Mouse (Mus musculus) lung, embryonic 14.5 days (tissue): ENCODE results near the gene Timm13. TPM values are rescaled to one million over a fixed set of nuclear protein-coding genes. Genes with fewer than 3 reads are reported as not detected.

ENCODE experiments used
- ATAC-seq: fragments of 200-750 bp; cut with Nextera tagmentation; 2 replicates; pipeline ENCODE4 v1.8.0; 2017; ENCODE audit warnings: mild to moderate bottlenecking, moderate TSS enrichment, moderate library complexity; ENCODE audit not compliant: insufficient read depth
- DNase-seq: peaks from one replicate; pipeline ENCODE4 v3.0.0-alpha.2; 2015
- H3K27ac ChIP-seq: fragments of 300-500 bp; sonication (generic); 2 replicates; pipeline ENCODE4 v1.5.1; 2014; ENCODE audit warnings: low read depth, mild to moderate bottlenecking, moderate library complexity
- H3K27me3 ChIP-seq: fragments of 300-500 bp; sonication (generic); 2 replicates; pipeline ENCODE4 v1.6.1; 2014; ENCODE audit warnings: low read length, control low read depth; ENCODE audit not compliant: insufficient read depth
- H3K36me3 ChIP-seq: fragments of 300-500 bp; sonication (generic); 2 replicates; pipeline ENCODE4 v1.6.1; 2014; ENCODE audit warnings: control low read depth; ENCODE audit not compliant: insufficient read depth
- H3K4me1 ChIP-seq: fragments of 300-500 bp; sonication (generic); 2 replicates; pipeline ENCODE4 v1.6.1; 2014; ENCODE audit warnings: antibody characterized with exemption, control low read depth; ENCODE audit not compliant: insufficient read depth
- H3K4me2 ChIP-seq: fragments of 300-500 bp; sonication (generic); 2 replicates; pipeline ENCODE4 v1.6.1; 2014; ENCODE audit warnings: mild to moderate bottlenecking
- H3K4me3 ChIP-seq: fragments of 300-500 bp; sonication (generic); 2 replicates; pipeline ENCODE4 v1.5.1; 2014; ENCODE audit warnings: low read depth, low read length
- H3K9ac ChIP-seq: fragments of 300-500 bp; sonication (generic); 2 replicates; pipeline ENCODE4 v1.6.1; 2014
- H3K9me3 ChIP-seq: fragments of 300-500 bp; sonication (generic); 2 replicates; pipeline ENCODE4 v1.6.1; 2016; ENCODE audit warnings: low read depth, low read length, control low read depth
- CTCF ChIP-seq: IDR thresholded peaks from 2 replicates; pipeline ENCODE4 v1.5.1; 2016; ENCODE audit warnings: antibody characterized with exemption, low read depth
- WGBS: fragments of 180-500 bp; shearing (Covaris S2); extraction: QIAGEN DNeasy Blood & Tissue Kit; methylation state at CpG from one replicate; pipeline ENCODE4 v1.1.7; 2014; 5-methylcytosine and 5-hydroxymethylcytosine counted together
- polyA plus RNA-seq: library from polyadenylated mRNA; unstranded; fragments of >200 nt; fragmentation: Nextera tagmentation; extraction: Ambion mirVana; gene quantifications from 2 replicates; pipeline ENCODE4 v1.2.1, GENCODE M21; 2014

The Timm13 gene
- polyA plus RNA-seq, 1 experiment from 2014 or later = 321 TPM

DNA sequence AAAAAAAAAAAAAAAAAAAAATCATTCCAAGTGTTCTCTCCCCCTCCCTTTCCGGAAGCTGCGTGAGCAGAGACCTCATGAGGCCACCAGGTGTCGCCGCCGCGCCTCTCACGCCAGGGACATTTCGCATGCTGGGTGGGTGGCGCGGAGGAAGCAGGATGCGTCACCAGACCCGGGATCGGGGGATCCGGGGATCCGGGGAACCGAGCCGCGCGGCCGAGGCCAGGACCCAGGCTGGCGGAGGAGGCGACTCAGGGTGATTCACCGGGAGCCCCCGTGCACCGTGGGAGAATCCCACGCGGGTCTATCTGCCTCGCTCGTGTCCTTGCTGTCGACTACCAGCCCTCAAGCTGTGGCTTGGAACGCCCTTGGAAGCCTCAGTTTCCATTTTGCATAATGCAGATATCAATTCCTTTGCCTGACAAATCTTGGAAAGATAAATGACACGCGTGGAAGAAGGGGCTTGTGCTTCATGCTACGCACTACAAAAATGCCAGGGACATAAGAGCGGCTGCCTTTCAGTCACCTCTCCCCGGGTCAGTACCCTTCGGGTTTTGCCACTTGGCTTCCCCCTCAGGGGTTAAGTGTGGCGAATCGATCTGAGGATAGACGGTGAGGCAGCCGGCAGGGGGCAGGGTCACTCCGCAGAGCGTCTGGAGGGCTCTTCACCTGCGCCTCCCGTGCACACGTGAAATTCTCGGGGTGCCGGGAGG is 28.0 kb upstream of the Timm13 start:
- Histone ChIP-seq H3K9me3 (no peaks in the 10 kb centered on the region), H3K27ac (peak overlapping the region; percentile 95), H3K9ac (peak overlapping the region; percentile 62), H3K4me1 (peaks cover 31% of the 10 kb centered on the region), H3K4me3 (peak overlapping the region; percentile 50), H3K4me2 (peak overlapping the region; percentile 96), H3K36me3 (no peaks in the 10 kb centered on the region), H3K27me3 (peaks cover 36% of the 10 kb centered on the region)
- DNase-seq (peak; percentile 96), ATAC-seq (peak; percentile 28)
- under 1% methylated on average over 48 of the region's 48 CpGs for whole genome bisulfite sequencing
- peak; percentile 94 for TF ChIP-seq CTCF

DNA sequence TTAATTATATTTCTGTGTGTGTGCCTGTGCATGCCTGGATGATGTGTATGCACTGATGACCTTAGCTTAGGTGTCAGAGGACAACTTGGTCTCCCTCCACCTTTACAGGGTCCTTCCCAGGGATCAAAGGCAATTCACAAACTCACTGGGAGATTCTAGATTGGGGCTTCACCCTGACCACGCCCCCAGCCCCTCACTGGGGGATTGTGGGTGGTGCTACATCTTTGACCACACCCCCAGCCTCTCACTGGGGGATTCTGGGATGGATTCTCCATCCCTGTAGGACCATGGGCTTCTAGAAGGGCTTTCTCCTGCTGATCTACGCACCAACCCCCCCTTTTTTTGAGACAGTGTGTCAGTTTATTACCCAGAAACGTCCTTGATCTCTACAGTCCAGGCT is 24.7 kb upstream of the Timm13 start:
- Histone ChIP-seq H3K4me2 (no peak overlapping the region), H3K36me3 (no peaks in the 10 kb centered on the region), H3K4me1 (0 out of 2 replicates have a peak, but pooled peaks cover 6% of the 10 kb centered on the region), H3K4me3 (no peak overlapping the region), H3K9me3 (no peaks in the 10 kb centered on the region), H3K27ac (no peak overlapping the region), H3K27me3 (peaks cover 4% of the 10 kb centered on the region), H3K9ac (no peak overlapping the region)
- ATAC-seq (no peak), DNase-seq (no peak)
- WGBS = 45% methylated on average over 3 of the region's 3 CpGs
- no peak for TF ChIP-seq CTCF

DNA sequence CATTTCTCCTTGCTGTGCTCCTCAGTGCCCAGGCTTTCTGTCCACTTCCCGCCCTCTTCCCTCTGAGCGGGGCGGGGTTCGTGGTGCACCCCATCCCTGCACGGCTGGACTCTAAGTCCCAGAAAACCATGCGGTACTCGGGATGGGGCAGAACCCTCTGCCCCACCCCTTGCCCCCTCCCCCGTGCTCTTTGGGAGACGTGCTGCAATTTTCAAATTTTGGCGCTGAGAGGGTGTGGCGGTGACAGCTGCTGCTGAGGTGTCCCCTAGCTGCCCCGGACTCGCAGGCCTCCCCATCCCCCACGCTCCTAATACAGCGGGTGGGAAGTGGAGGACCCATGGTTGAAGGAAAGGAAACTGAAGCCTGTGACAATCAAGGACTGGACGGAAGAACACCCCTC is 21.2 kb upstream of the Timm13 start:
- peak; percentile 82 for DNase-seq
- Histone ChIP-seq H3K4me1 (0 out of 2 replicates have a peak, but pooled peaks cover 5% of the 10 kb centered on the region), H3K9me3 (no peaks in the 10 kb centered on the region), H3K4me2 (peak overlapping the region; percentile 67), H3K27ac (peak overlapping the region; percentile 62), H3K27me3 (no peaks in the 10 kb centered on the region), H3K36me3 (no peaks in the 10 kb centered on the region), H3K9ac (peak overlapping the region; percentile 49), H3K4me3 (peak overlapping the region; percentile 33)
- WGBS = 1% methylated on average over 16 of the region's 16 CpGs
- peak; percentile 61 for ATAC-seq
- TF ChIP-seq CTCF = no peak

DNA sequence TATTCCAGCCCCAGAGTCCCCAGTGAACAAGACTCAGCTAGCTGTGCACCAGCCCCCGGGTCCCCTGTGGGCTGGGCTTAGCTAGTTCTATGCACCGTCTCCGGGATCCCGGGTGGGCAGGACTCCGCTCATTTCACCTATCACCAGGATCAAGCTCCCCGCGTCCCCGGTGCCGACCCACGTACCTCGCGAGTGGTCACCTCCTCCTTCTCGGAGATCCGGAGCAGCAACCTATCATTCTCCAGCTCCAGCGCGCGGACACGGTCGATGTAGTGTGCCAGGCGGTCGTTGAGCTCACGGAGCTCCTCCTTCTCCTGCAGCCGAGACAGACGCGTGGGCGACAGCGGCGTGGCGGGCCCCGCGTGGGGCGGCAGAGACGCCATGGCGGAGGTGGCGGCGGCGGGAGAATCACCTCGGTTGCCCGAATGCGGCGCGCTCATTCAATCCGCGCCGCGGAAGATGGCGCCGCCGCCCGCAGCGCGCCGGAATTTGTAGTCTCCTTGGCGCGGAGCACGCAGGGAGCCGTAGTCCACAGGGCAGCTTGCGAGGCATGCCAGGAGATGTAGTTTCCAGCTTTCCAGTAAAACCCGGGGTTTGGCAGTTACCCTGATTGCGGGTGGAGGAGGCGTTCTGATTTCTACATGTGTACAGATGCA is 17.1 kb upstream of the Timm13 start, which contains the start of gene Lmnb2:
Gene Lmnb2 (minus strand): TSS at position 467 of the 656 bp plus-strand sequence.
- H3K4me3 ChIP-seq = peak within 1 kb of the TSS; percentile 78
- no peaks in the 10 kb centered on the region for H3K9me3 ChIP-seq
- H3K9ac ChIP-seq = peak within 1 kb of the TSS; percentile 86
- under 1% methylated on average over 61 of the region's 61 CpGs for WGBS
- DNase-seq = peak; percentile 91
- H3K36me3 ChIP-seq = peaks cover 22% of the 10 kb centered on the region; the same call in 1 of the 2 replicates
- ATAC-seq = peak; percentile 62; the same call in 1 of the 2 replicates
- peak within 1 kb of the TSS; percentile 69 for H3K27ac ChIP-seq
- peak within 1 kb of the TSS; percentile 95 for H3K4me2 ChIP-seq
- TF ChIP-seq CTCF = no peak
- H3K27me3 ChIP-seq = no peaks in the 10 kb centered on the region
- H3K4me1 ChIP-seq = 0 out of 2 replicates have a peak, but pooled peaks cover 5% of the 10 kb centered on the region

DNA sequence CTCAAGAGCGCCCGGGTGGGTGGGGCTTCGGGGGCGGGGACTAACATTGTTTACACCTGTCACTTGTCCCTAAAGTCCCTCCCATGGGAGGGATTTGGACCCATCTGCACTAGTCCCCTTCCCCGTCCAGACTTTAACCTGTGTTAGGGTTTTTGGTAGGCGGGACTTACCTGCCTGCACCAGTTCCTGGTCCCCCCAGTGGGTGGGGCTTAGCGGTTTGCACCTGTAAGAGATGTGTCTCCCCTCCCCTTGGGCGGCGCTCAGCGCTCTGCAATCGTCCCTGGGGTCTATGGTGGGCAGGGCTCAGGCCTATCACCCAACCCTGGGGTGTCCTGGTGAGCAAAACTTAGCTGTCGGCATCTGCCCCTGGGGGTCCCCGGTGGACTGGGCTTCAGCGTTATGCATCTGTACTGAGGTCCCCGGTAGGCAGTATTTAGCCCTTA is 16.6 kb upstream of the Timm13 start:
- no peak for TF ChIP-seq CTCF

DNA sequence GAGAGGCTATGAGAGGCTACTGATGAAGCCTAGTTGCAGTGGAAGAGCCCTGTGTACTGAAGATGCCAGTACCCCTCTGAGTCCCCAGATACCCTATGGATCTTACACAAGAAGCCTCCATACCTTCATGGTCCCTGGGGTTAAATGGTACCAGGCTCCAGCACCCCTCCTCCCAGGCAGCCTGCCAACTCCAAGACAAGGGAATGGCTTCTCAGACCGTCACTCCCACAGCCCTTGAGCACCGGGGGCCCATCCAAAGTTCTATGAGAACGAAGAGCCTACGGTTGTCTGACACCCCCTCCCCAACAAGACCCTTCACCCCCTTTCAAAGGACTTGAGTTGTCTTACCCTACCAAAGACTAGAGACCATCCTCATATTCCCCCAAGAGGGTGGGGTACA is 15.0 kb upstream of the Timm13 start:
- WGBS = 76% methylated on average over 4 of the region's 4 CpGs
- H3K27me3 ChIP-seq = no peaks in the 10 kb centered on the region
- TF ChIP-seq CTCF = no peak
- no peak for ATAC-seq
- DNase-seq = no peak
- H3K4me3 ChIP-seq = no peak overlapping the region
- no peak overlapping the region for H3K4me2 ChIP-seq
- no peak overlapping the region for H3K27ac ChIP-seq
- no peaks in the 10 kb centered on the region for H3K9me3 ChIP-seq
- H3K9ac ChIP-seq = no peak overlapping the region
- peaks cover 39% of the 10 kb centered on the region for H3K36me3 ChIP-seq
- no peaks in the 10 kb centered on the region for H3K4me1 ChIP-seq

More for the DNA sequence above, 16.6 kb upstream of the Timm13 start:
- Histone ChIP-seq H3K27me3 (no peaks in the 10 kb centered on the region), H3K27ac (peak overlapping the region; percentile 69), H3K4me1 (0 out of 2 replicates have a peak, but pooled peaks cover 2% of the 10 kb centered on the region), H3K36me3 (peaks cover 27% of the 10 kb centered on the region; the same call in 1 of the 2 replicates), H3K9ac (peak overlapping the region; percentile 86), H3K4me2 (peak overlapping the region; percentile 95), H3K9me3 (no peaks in the 10 kb centered on the region), H3K4me3 (peak overlapping the region; percentile 78)
- ATAC-seq (peak; percentile 35; the same call in 1 of the 2 replicates), DNase-seq (peak; percentile 59)
- WGBS = under 1% methylated on average over 15 of the region's 15 CpGs

DNA sequence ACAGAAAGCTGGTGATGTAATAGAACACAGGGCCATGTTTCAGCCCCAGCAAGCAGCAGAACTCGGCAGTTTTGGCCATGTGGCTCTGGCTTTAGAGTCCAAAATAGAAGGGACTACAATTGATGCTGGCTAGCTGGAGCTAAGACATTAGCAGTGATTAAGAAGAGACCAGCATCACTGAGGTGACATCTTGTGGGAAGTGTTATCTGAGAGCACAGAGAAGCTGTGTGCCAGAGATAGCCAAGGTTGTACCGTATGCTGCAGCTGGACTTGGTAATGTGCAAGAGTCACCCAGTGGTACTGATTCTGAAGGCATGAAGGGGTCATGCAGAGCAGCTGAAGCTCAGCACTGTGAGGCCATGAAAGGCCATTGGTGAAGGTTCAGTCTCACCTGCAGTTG is 14.5 kb upstream of the Timm13 start:
- no peaks in the 10 kb centered on the region for H3K4me1 ChIP-seq
- H3K27me3 ChIP-seq = no peaks in the 10 kb centered on the region
- H3K9me3 ChIP-seq = no peaks in the 10 kb centered on the region
- no peak for TF ChIP-seq CTCF
- H3K4me2 ChIP-seq = no peak overlapping the region
- no peak overlapping the region for H3K9ac ChIP-seq
- WGBS = 75% methylated on average over 2 of the region's 2 CpGs
- no peak overlapping the region for H3K27ac ChIP-seq
- peaks cover 43% of the 10 kb centered on the region for H3K36me3 ChIP-seq
- no peak overlapping the region for H3K4me3 ChIP-seq
- no peak for ATAC-seq
- no peak for DNase-seq
